Mouse (Mus musculus): ENCODE data around the gene Ncln.

GRCm38 (mm10) chr10:81541803-81542202 is 45.6 kb upstream of the Ncln start:
- TF ChIP-seq CTCF (conservative IDR thresholded peaks at IDR 0.05; ENCODE audit: low read length) (no peak), POU5F1 (IDR thresholded peaks at IDR 0.05; ENCODE audit: borderline replicate concordance, low read length) (no peak)

Data from E14TG2a.4 (cell line).